Mouse (Mus musculus) ES-E14 (cell line): ENCODE measurements around the gene Gm3448. TPM values are rescaled to one million over a fixed set of nuclear protein-coding genes. Genes with fewer than 3 reads are reported as not detected.

Experiments used
- DNase-seq: peaks from one replicate; pipeline ENCODE4 v3.0.0-alpha.2; 2013; ENCODE audit warnings: low read depth, low spot score
- H3K27ac ChIP-seq: 2 replicates; pipeline ENCODE4 v1.5.1; 2012; ENCODE audit warnings: low read depth, mild to moderate bottlenecking, low read length, moderate library complexity, mixed read lengths; ENCODE audit not compliant: poor library complexity, insufficient read depth, severe bottlenecking
- H3K36me3 ChIP-seq: 2 replicates; pipeline ENCODE4 v1.6.1; 2012; ENCODE audit warnings: mild to moderate bottlenecking, low read length, moderate library complexity, mixed read lengths; ENCODE audit not compliant: control insufficient read depth, poor library complexity, insufficient read depth, severe bottlenecking
- H3K4me1 ChIP-seq, 2 experiments: fragments of 150-350 bp in 1 of 2; sonication (generic) in 1 of 2; 2 replicates each; pipeline ENCODE4 v1.6.1; 2012; ENCODE audit warnings: low read length in 2 of 2, mild to moderate bottlenecking in 1 of 2, mixed read lengths in 1 of 2; ENCODE audit not compliant: control insufficient read depth in 2 of 2, insufficient read depth in 2 of 2, poor library complexity in 1 of 2
- H3K4me3 ChIP-seq, 2 experiments: fragments of 150-350 bp in 1 of 2; sonication (generic) in 1 of 2; 2 replicates each; pipeline ENCODE4 v1.5.1; 2012; ENCODE audit warnings: low read length in 2 of 2, low read depth in 1 of 2, mild to moderate bottlenecking in 1 of 2, mixed read lengths in 1 of 2; ENCODE audit not compliant: insufficient read depth in 1 of 2, poor library complexity in 1 of 2, severe bottlenecking in 1 of 2
- H3K9ac ChIP-seq: 2 replicates; pipeline ENCODE4 v1.6.1; 2012; ENCODE audit warnings: low read depth, mild to moderate bottlenecking, low read length, mixed read lengths; ENCODE audit not compliant: poor library complexity, insufficient read depth, severe bottlenecking
- H3K9me3 ChIP-seq: fragments of 150-350 bp; sonication (generic); 2 replicates; pipeline ENCODE4 v1.6.1; 2012; ENCODE audit warnings: low read depth, mild to moderate bottlenecking, low read length; ENCODE audit not compliant: control insufficient read depth, insufficient read depth
- CHD2 ChIP-seq: IDR thresholded peaks from 2 replicates; pipeline ENCODE4 v1.6.1; 2014; ENCODE audit warnings: mild to moderate bottlenecking, low read depth, low read length, inconsistent platforms
- HCFC1 ChIP-seq: IDR thresholded peaks from 2 replicates; pipeline ENCODE4 v1.6.1; 2012; ENCODE audit warnings: low read length, inconsistent platforms, borderline replicate concordance; ENCODE audit not compliant: insufficient read depth
- MAFK ChIP-seq: IDR thresholded peaks from 2 replicates; pipeline ENCODE4 v1.6.1; 2014; ENCODE audit warnings: mild to moderate bottlenecking, low read depth, low read length, inconsistent platforms; ENCODE audit not compliant: insufficient read depth
- ZC3H11A ChIP-seq: IDR thresholded peaks from 2 replicates; pipeline ENCODE4 v1.6.1; 2012; ENCODE audit warnings: low read depth, mild to moderate bottlenecking, inconsistent platforms, low read length, borderline replicate concordance
- ZNF384 ChIP-seq: IDR thresholded peaks from 2 replicates; pipeline ENCODE4 v1.6.1; 2012; ENCODE audit warnings: low read depth, low read length, inconsistent platforms
- in situ Hi-C, 2 experiments: fragments of 600-800 bp; cut with MboI; formaldehyde crosslinking; loops; one replicate each; pipeline ENCODE4 v1.15.1; 2025; ENCODE audit warnings: low sequenced_read_pairs in 2 of 2, inconsistent platforms in 1 of 2; ENCODE audit not compliant: unreplicated experiment in 2 of 2
- total RNA-seq: library from RNA; depleted of rRNA; stranded (reverse); fragments of 300-350 nt; gene quantifications from 2 replicates; pipeline ENCODE4 v1.2.3, GENCODE M21; 2012; rRNA removed

Gm3448 gene
- total RNA-seq, 1 experiment = 17.7 TPM

DNA sequence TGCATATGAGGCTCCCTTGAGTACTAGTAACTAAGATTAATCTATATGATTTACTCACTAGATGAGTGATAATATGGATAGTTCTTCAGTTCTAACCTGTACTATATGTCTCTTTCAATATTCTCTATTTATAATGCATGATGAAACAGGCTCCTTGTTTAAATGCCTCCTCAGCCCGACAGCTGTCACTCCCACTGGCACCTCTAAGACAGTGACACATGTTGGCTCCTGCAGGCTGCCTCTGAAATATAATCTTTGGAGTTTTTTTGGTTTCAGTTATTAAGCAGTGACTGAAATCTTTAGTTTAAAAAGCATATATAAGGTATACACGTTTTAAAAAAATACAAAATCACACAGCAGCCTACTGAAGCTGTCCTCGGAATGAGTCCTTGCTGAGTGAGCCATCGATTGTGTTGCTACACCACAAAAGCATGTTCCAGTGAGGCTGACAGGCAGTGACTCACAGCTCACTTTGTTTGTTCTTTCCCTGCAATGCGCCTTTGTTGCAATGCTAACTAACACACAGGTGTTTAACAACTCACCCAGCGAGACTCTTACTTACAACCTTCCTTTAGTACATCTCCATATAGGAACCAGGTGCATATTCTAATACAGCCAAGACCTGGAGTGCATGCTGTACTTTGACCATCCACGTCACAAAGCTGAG is 92.0 kb downstream of the Gm3448 start:
- no peak for DNase-seq
- no peaks in the 10 kb centered on the region for H3K9me3 ChIP-seq
- in situ Hi-C loops = no loop called here
- no peak overlapping the region for H3K4me3 ChIP-seq
- TF ChIP-seq CHD2 (no peak), ZNF384 (no peak), MAFK (no peak), ZC3H11A (no peak), HCFC1 (no peak)
- no peak overlapping the region for H3K27ac ChIP-seq
- H3K36me3 ChIP-seq = peaks cover 16% of the 10 kb centered on the region
- no peak overlapping the region for H3K9ac ChIP-seq
- H3K4me1 ChIP-seq = peaks cover 2 to 3% of the 10 kb centered on the region in 2 experiments; a peak in 2 of 4 replicates

Other genes starting within 250 kb of the Gm3448 start
- gene Wdr27, start 98.4 kb downstream of the Gm3448 start, total RNA-seq = 1.9 and 2.0 TPM in 2 replicates
- 29.7 and 34.7 TPM in 2 replicates for gene 1600012H06Rik, start 98.4 kb downstream of the Gm3448 start, total RNA-seq
- 56.4 and 65.6 TPM in 2 replicates for gene Phf10, start 80.3 kb downstream of the Gm3448 start, total RNA-seq
- gene 9030025P20Rik, start 63.1 kb downstream of the Gm3448 start, total RNA-seq = 39.7 and 41.3 TPM in 2 replicates
- 0.45 and 0.95 TPM in 2 replicates for gene Gm3417, start 62.7 kb downstream of the Gm3448 start, total RNA-seq
- 10.3 and 12.0 TPM in 2 replicates for gene Gm3435, start 31.4 kb downstream of the Gm3448 start, total RNA-seq
- 107 and 114 TPM in 2 replicates for gene Ermard, start 329 bp downstream of the Gm3448 start, total RNA-seq
- 2.6 and 5.4 TPM in 2 replicates for gene Tcte3, start within 50 bp of the Gm3448 start, total RNA-seq